Mouse (Mus musculus) G1E (cell line): ENCODE measurements around the gene E130208F15Rik.

Experiments used
- CTCF ChIP-seq: IDR thresholded peaks from 2 replicates; pipeline ENCODE4 v1.5.1; 2012; ENCODE audit warnings: low read depth, low read length, inconsistent platforms, mixed read lengths
- GATA1 ChIP-seq: IDR thresholded peaks from 2 replicates; pipeline ENCODE4 v1.6.1; 2012; ENCODE audit warnings: borderline replicate concordance, low read length, inconsistent platforms, mixed read lengths
- POLR2AphosphoS5 ChIP-seq: IDR thresholded peaks from 2 replicates; pipeline ENCODE4 v1.6.1; 2012; ENCODE audit warnings: low read depth, low read length, inconsistent platforms; ENCODE audit not compliant: insufficient replicate concordance
- TAL1 ChIP-seq: conservative IDR thresholded peaks from 2 replicates; pipeline ENCODE4 v1.6.1; 2012; ENCODE audit warnings: low read depth, low read length, inconsistent platforms, mixed read lengths

GRCm38 (mm10) chr7:30328379-30328778, 6.8 kb downstream of the E130208F15Rik start:
- TF ChIP-seq CTCF: no peak
- no peak for TF ChIP-seq POLR2AphosphoS5
- TF ChIP-seq GATA1: no peak
- no peak for TF ChIP-seq TAL1
